Mouse (Mus musculus) T-helper 1 cell (primary cell): ENCODE data around the gene Scn3b.

Experiments
- in situ Hi-C: fragments of 300-600 bp; cut with MboI, MseI; formaldehyde crosslinking; loops from one replicate; pipeline ENCODE4 v1.15.1; 2025; ENCODE audit warnings: high pct_unique_total_duplicates

Scn3b gene

GRCm38 (mm10) chr9:40269103-40269861 lies at the start of gene Scn3b:
TSS of gene Scn3b (plus strand) at chr9:40269217.
- in situ Hi-C loops = no loop called here

- in situ Hi-C loops = loop anchor here (5.0 to 10.0 kb wide), 2 partner anchors 73 to 361 kb away; no protein-coding TSS in a partner anchor
These were observed 44.7 kb upstream of the Scn3b start for GRCm38 (mm10) chr9:40224289-40224688.

DNA sequence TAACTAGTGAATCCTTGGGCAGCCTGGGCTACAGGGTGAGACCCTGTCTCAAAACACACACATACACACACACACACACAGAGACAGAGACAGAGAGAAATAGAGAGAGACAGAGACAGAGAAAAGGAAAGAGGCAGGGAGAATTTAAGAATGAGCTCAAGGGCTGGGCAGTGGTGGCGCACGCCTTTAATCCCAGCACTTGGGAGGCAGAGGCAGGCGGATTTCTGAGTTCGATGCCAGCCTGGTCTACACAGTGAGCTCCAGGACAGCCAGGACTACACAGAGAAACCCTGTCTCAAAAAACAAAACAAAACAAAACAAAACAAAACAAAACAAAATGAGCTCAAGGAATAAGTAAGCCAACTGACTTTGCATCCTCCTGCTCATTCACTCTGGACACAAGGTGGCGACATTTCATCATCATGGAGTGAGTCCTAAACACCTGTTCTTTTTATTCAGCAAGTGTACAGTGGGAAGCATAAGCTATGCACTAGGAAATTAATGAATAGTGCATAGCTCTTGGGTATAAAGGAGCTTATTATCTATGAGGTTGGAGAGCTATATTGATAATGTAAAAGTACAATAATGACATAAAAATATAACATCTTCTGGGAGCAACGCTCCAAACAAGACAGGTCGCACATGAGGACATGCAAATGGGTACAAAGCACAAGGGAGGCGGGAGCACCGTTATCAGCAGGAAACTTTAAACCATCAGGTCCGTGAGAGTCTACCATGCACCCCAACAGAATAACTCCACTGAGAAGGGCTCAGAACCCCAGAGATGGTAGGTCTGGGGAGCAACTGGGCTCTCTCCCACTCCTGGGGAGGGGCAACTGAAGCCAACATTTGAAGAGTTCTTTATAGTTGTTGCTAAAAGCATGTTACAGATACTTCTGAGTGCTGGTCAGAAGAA lies 40.9 kb upstream of the Scn3b start:
- in situ Hi-C loops = loop anchor here (10.0 kb wide), 1 partner anchor 357 kb away; no protein-coding TSS in a partner anchor

GRCm38 (mm10) chr9:40228804-40229331 lies 40.1 kb upstream of the Scn3b start:
- in situ Hi-C loops = loop anchor here (10.0 kb wide), 1 partner anchor 356 kb away; no protein-coding TSS in a partner anchor

- in situ Hi-C loops = loop anchor here (10.0 kb wide), 1 partner anchor 355 kb away; no protein-coding TSS in a partner anchor
These were observed 39.5 kb upstream of the Scn3b start for GRCm38 (mm10) chr9:40229479-40229878.

DNA sequence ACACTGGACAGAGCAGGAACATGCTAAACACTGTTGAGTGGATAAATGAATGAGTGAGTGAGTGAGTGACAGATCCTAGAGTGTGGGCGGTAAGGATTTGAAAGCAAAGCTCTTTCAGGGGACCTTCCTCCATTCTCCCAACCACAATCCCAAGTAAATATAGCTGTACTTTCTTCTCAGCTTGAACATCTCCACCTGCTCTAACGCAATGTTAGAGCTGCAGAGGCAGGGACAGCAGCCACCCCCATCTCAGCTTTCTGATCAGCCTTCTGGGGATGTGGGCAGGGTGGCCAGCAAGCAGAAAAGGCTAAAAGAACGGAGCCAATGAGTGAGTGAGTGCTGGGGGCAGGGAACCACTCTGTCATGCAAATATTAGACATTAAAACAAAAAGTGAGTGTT lies 38.0 kb upstream of the Scn3b start:
- in situ Hi-C loops = loop anchor here (10.0 kb wide), 1 partner anchor 514 kb away; no protein-coding TSS in a partner anchor

GRCm38 (mm10) chr9:40234233-40235072 lies 34.6 kb upstream of the Scn3b start:
- in situ Hi-C loops = loop anchor here (10.0 kb wide), 1 partner anchor 510 kb away; no protein-coding TSS in a partner anchor

DNA sequence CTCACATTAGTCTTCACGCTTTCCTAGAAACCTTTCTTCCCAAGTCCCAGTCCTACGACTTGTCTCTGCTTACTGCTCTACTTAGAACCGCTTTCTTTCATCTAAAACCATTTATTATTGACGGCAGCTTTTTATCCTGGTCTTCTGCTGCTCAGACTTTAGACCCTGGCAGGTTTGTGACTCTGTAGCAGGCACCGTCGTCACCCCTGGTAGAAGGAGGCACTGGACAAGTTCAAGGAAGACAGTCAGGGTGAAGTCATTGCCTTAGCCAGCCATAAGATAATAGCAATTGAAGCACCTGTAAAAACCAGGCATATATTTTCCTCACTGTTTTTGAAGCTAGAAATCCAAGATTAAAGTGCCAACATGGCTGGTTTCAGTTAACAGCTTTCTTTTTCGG lies 33.8 kb upstream of the Scn3b start:
- in situ Hi-C loops = loop anchor here (10.0 kb wide), 1 partner anchor 510 kb away; no protein-coding TSS in a partner anchor

DNA sequence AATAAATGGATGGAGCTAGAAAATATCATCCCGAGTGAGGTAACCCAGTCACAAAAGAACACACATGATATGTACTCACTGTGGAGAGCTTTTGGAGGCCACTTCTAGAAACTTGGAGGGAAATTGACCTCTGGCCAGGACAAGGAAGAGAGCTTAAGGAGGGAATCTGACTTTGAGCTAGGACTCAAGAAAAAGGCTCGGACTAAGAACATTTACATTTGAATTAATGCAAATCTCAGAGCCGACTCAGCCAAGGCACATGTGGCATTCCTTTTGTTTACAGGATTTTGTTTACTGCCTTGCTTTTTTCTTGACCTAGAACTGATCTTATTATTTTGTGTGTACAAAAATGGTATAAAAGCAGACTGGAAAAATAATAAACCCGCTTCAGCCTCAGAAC lies 29.3 kb upstream of the Scn3b start:
- in situ Hi-C loops = loop anchor here (10.0 kb wide), 1 partner anchor 505 kb away; no protein-coding TSS in a partner anchor

- in situ Hi-C loops = no loop called here
These were observed 28.7 kb upstream of the Scn3b start for GRCm38 (mm10) chr9:40240311-40240710.

DNA sequence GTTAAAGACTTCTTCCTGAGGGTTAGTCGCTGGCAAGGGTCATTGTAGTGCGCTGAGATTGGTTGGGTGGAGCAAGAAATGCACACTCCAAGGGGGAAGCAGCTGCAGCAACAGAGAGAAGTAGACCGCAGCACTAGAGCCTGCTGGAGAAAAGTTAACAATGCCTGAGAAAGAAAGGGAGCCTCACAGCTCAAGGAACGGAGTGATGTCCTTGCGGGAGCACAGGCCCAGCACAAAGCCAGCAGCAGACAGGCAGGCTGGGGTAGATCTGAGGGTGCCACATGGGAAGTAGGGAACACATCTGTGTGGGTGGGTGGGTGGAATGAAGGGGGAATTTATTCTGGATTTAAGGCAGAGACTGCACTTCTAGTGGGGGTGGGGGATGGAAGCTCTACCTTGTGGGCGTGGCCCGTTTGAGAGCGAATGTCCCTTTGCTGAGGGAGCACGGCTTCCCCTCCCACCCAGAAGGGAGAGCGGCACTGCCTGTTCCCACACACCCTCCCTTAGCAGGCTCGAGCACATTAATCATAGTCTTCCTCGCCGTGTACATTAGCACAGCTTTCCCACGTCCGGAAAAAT lies 27.7 kb upstream of the Scn3b start:
- in situ Hi-C loops = no loop called here

DNA sequence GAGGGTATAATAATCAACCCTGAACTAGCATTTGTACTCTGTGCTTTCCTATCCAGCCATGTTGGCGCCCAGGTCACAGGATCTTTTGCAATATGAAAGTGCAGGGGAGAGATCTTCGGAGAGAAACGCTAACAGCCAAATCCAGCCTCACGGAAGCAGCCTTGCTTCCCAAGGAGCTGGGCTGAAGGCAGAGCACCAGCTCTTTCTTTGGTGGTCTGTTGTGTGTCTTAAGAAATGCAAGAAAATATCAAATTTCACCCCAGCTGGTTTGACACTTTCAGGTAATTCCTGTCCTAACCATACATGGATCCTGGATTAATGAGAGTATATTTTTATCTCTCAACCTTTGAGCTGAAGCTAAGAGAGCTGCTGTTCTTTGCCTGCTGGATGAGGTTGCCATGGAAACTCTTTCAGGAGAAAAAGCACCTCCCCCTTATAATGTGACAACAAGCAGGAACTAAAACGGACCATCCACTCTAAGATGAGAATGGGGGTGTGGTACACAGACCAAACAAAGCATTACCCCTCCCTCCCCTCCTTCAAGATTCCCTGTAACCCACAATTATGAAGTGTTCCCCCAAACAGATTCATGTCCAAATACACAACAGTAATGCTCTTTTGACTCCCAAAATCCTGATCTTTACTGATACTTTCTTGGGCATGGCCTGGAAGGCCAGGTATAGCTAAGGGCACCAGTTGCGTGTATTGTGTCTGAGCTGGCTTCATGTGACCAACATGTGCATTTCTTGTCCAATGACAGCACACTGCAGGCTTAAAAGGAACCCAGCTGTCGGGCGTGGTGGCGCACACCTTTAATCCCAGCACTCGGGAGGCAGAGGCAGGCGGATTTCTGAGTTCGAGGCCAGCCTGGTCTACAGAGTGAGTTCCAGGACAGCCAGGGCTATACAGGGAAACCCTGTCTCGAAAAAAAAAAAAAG lies 26.8 kb upstream of the Scn3b start:
- in situ Hi-C loops = no loop called here

DNA sequence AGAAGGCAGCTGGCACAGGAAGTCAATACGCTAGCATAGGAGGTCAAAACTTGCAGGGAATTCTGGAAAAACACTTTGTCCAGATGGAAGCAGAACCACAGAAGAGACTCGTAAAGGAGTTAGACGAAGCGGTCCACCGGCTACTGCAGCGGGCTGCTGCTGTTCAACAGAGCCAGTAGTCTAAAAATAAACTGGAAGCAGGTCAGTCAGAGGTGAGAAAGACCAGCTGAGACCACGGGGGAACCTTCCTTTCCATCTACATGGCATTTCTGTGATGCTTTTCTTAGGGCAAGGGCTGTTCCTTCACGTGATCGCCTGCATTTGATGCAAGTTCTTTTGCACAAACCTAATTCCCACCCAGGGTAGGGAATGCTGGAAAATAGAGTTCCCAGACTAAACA lies 23.6 kb upstream of the Scn3b start:
- in situ Hi-C loops = no loop called here

- in situ Hi-C loops = no loop called here
These were observed 22.9 kb upstream of the Scn3b start for GRCm38 (mm10) chr9:40245974-40246665.

- in situ Hi-C loops = no loop called here
These were observed 22.3 kb upstream of the Scn3b start for GRCm38 (mm10) chr9:40246702-40247101.

DNA sequence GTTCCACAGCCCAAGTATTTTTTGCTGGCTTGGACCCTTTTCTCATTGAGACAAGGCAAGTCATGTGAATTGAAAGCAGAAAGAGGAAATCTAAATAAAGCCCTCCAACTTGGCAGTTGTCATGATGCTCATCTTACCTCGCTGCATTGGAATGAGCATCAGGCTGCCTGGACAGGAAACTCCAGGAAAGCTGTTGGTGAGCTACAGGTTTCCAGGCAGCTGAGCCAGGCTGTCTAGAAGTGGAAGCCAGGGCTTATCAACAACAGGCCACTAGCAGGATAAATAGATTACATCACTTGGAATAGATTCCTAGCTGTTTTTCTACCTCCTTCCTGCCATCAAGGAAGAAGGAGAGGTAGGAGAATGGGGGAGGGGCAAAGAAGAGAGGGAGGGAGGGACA lies 19.9 kb upstream of the Scn3b start:
- in situ Hi-C loops = no loop called here

- in situ Hi-C loops = no loop called here
These were observed 16.6 kb upstream of the Scn3b start for GRCm38 (mm10) chr9:40252459-40252858.

- in situ Hi-C loops = no loop called here
These were observed 5.1 kb upstream of the Scn3b start for GRCm38 (mm10) chr9:40263874-40264273.
